Mouse (Mus musculus) heart, embryonic 10.5 days (tissue): ENCODE measurements around the gene D130043K22Rik. TPM values are rescaled to one million over a fixed set of nuclear protein-coding genes. Genes with fewer than 3 reads are reported as not detected.

Source experiments
- DNase-seq: peaks from one replicate; pipeline ENCODE4 v3.0.0-alpha.2; 2017; ENCODE audit warnings: low spot score
- H3K27ac ChIP-seq: fragments of 300-500 bp; sonication (generic); 2 replicates; pipeline ENCODE4 v1.5.1; 2016; ENCODE audit warnings: mild to moderate bottlenecking
- H3K27me3 ChIP-seq: fragments of 300-500 bp; sonication (generic); 2 replicates; pipeline ENCODE4 v1.6.1; 2016; ENCODE audit warnings: mild to moderate bottlenecking; ENCODE audit not compliant: poor library complexity, insufficient read depth, severe bottlenecking
- H3K36me3 ChIP-seq: fragments of 300-500 bp; sonication (generic); 2 replicates; pipeline ENCODE4 v1.6.1; 2016; ENCODE audit warnings: mild to moderate bottlenecking, moderate library complexity
- H3K4me1 ChIP-seq: fragments of 300-500 bp; sonication (generic); 2 replicates; pipeline ENCODE4 v1.6.1; 2016; ENCODE audit warnings: mild to moderate bottlenecking
- H3K4me3 ChIP-seq: fragments of 300-500 bp; sonication (generic); 2 replicates; pipeline ENCODE4 v1.5.1; 2016; ENCODE audit warnings: mild to moderate bottlenecking, moderate library complexity
- H3K9me3 ChIP-seq: fragments of 300-500 bp; sonication (generic); 2 replicates; pipeline ENCODE4 v1.6.1; 2016; ENCODE audit warnings: mild to moderate bottlenecking, moderate library complexity
- WGBS: fragments of 180-500 bp; shearing (Covaris S2); methylation state at CpG from one replicate; pipeline ENCODE4 v1.1.7; 2016; 5-methylcytosine and 5-hydroxymethylcytosine counted together
- polyA plus RNA-seq: library from polyadenylated mRNA; unstranded; fragments of >200 nt; fragmentation: Nextera tagmentation; extraction: Ambion mirVana; gene quantifications from 2 replicates; pipeline ENCODE4 v1.2.1, GENCODE M21; 2016

The D130043K22Rik gene
- polyA plus RNA-seq, 1 experiment from 2014 or later: 0.14 TPM

GRCm38 (mm10) chr13:24945567-24945966, 100.6 kb downstream of the D130043K22Rik start:
- Histone ChIP-seq H3K4me3 (no peak overlapping the region), H3K9me3 (no peaks in the 10 kb centered on the region), H3K27me3 (peaks cover 6% of the 10 kb centered on the region; the same call in 1 of the 2 replicates), H3K4me1 (no peaks in the 10 kb centered on the region), H3K36me3 (no peaks in the 10 kb centered on the region), H3K27ac (no peak overlapping the region)
- no peak for DNase-seq
- 37% methylated on average over 4 of the region's 4 CpGs for WGBS

DNA sequence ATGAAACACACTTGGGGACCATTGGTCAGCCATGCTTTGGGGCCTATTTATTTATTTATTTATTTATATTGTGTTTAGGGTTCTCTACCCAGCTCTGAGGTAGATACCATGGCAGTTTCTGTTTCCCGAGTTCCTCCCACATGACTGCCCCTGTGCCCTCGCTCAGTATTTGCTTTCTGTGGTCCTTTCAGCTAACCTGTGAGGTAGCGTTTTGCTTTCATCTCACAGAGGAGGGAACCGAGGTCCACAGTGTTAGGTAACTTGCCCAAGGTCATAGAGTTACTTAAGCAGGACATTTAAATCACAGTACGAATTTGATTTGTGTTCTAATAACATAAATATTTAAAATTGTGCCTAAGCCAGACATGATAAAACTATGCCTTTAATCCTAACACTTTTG, 102.2 kb downstream of the D130043K22Rik start:
- Histone ChIP-seq H3K4me1 (peaks cover 3% of the 10 kb centered on the region), H3K9me3 (no peaks in the 10 kb centered on the region), H3K4me3 (no peak overlapping the region), H3K27ac (no peak overlapping the region), H3K27me3 (no peaks in the 10 kb centered on the region), H3K36me3 (no peaks in the 10 kb centered on the region)
- 69% methylated on average over 5 of the region's 5 CpGs for WGBS
- no peak for DNase-seq

DNA sequence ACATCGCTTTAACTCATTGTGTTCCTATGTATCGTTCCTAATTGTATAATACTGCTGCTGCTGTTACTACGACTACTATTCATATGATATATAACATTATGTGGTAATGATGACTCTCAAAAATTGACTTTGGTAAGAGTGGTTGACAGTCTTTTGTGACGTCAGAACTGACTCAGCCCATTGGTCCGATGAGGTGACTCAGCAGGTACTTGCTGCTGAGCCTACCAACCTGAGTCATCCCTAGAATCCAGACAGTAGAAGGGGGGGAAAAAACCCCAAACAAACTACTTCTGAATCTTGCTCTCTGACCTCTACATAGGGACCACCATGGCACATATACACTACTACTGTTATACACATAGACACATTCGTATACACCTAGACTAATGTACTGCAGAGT, 103.9 kb downstream of the D130043K22Rik start:
- 83% methylated on average over 6 of the region's 6 CpGs for WGBS
- H3K4me3 ChIP-seq: no peak overlapping the region
- H3K36me3 ChIP-seq: no peaks in the 10 kb centered on the region
- no peak overlapping the region for H3K27ac ChIP-seq
- H3K4me1 ChIP-seq: peaks cover 3% of the 10 kb centered on the region
- no peaks in the 10 kb centered on the region for H3K9me3 ChIP-seq
- DNase-seq: no peak
- no peaks in the 10 kb centered on the region for H3K27me3 ChIP-seq

Other genes with a start within 250 kb of the D130043K22Rik start
- not detected in 2 replicates for gene Armh2, start 103.9 kb upstream of the D130043K22Rik start, polyA plus RNA-seq
- gene Gmnn, start 83.2 kb upstream of the D130043K22Rik start, polyA plus RNA-seq: 126 and 136 TPM in 2 replicates
- 8.0 and 10.4 TPM in 2 replicates for gene BC005537, start 43.5 kb upstream of the D130043K22Rik start, polyA plus RNA-seq
- gene Acot13, start 13.6 kb upstream of the D130043K22Rik start, polyA plus RNA-seq: 116 and 174 TPM in 2 replicates
- 39.7 and 57.2 TPM in 2 replicates for gene Tdp2, start 13.5 kb upstream of the D130043K22Rik start, polyA plus RNA-seq
- gene Aldh5a1, start 92.5 kb downstream of the D130043K22Rik start, polyA plus RNA-seq: 4.5 and 7.1 TPM in 2 replicates
- gene Gpld1, start 98.0 kb downstream of the D130043K22Rik start, polyA plus RNA-seq: 0.11 and 0.33 TPM in 2 replicates
- 18.5 and 19.8 TPM in 2 replicates for gene Mrs2, start 175.2 kb downstream of the D130043K22Rik start, polyA plus RNA-seq
- gene Dcdc2a, start 210.9 kb downstream of the D130043K22Rik start, polyA plus RNA-seq: 0.75 and 0.83 TPM in 2 replicates